Mouse (Mus musculus) forebrain, embryonic 13.5 days (tissue): ENCODE measurements around the gene Atrip. TPM values are rescaled to one million over a fixed set of nuclear protein-coding genes. Genes with fewer than 3 reads are reported as not detected.

Source experiments
- ATAC-seq: fragments of 200-750 bp; cut with Nextera tagmentation; 2 replicates; pipeline ENCODE4 v1.8.0; 2017
- H3K27ac ChIP-seq: fragments of 300-500 bp; sonication (generic); 2 replicates; pipeline ENCODE4 v1.5.1; 2015; ENCODE audit warnings: inconsistent platforms, mild to moderate bottlenecking, moderate library complexity
- H3K27me3 ChIP-seq: fragments of 300-500 bp; sonication (generic); 2 replicates; pipeline ENCODE4 v1.6.1; 2015; ENCODE audit warnings: mild to moderate bottlenecking, inconsistent platforms
- H3K36me3 ChIP-seq: fragments of 300-500 bp; sonication (generic); 2 replicates; pipeline ENCODE4 v1.6.1; 2015; ENCODE audit warnings: mild to moderate bottlenecking, inconsistent platforms; ENCODE audit not compliant: poor library complexity, severe bottlenecking
- H3K4me1 ChIP-seq: fragments of 300-500 bp; sonication (generic); 2 replicates; pipeline ENCODE4 v1.6.1; 2015; ENCODE audit warnings: inconsistent platforms
- H3K4me2 ChIP-seq: fragments of 300-500 bp; sonication (generic); 2 replicates; pipeline ENCODE4 v1.6.1; 2015; ENCODE audit warnings: inconsistent platforms, mild to moderate bottlenecking, moderate library complexity
- H3K4me3 ChIP-seq: fragments of 300-500 bp; sonication (generic); 2 replicates; pipeline ENCODE4 v1.5.1; 2015; ENCODE audit warnings: mild to moderate bottlenecking, inconsistent platforms
- H3K9ac ChIP-seq: fragments of 300-500 bp; sonication (generic); 2 replicates; pipeline ENCODE4 v1.6.1; 2015; ENCODE audit warnings: mild to moderate bottlenecking, inconsistent platforms
- H3K9me3 ChIP-seq: fragments of 300-500 bp; sonication (generic); replicated peaks from 2 replicates; pipeline ENCODE4 v1.6.1; 2016; ENCODE audit warnings: inconsistent platforms
- WGBS: fragments of 180-500 bp; shearing (Covaris S2); methylation state at CpG from one replicate; pipeline ENCODE4 v1.1.7; 2015; 5-methylcytosine and 5-hydroxymethylcytosine counted together
- polyA plus RNA-seq: library from polyadenylated mRNA; unstranded; fragments of >200 nt; fragmentation: Nextera tagmentation; extraction: Ambion mirVana; gene quantifications from 2 replicates; pipeline ENCODE4 v1.2.1, GENCODE M21; 2015

Gene Atrip
- polyA plus RNA-seq, 1 experiment from 2014 or later: 31.5 TPM

DNA sequence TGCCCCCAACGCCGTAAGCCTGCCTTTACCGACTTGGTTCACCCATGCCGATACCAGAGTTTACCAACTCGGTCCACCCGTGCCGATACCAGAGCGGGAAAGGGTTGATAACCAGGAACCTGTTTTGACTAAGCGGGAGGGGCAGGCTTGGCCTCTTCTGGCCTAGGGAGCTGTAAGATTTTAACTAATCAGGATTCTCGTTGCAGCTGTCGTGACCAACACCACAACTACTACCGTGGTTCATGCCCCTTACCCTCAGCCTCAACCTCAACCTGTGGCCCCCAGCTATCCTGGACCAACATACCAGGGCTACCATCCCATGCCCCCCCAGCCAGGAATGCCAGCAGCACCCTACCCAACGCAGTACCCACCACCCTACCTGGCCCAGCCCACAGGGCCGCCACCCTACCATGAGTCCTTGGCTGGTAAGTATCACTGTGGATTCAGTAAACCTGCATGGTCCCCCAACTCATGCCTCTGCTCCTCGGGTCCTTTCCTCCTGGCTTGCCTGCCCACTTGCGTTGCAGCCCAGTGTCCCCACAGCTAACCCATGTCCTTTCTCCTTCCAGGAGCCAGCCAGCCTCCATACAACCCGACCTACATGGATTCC, 17.7 kb downstream of the Atrip start:
- no peak overlapping the region for H3K9ac ChIP-seq
- no peak for ATAC-seq

GRCm38 (mm10) chr9:109055271-109056030, 18.5 kb downstream of the Atrip start:
- no peaks in the 10 kb centered on the region for H3K27me3 ChIP-seq
- H3K4me3 ChIP-seq: peak overlapping the region; percentile 32
- WGBS: 92% methylated on average over 12 of the region's 12 CpGs
- peaks cover 36% of the 10 kb centered on the region for H3K36me3 ChIP-seq
- H3K9ac ChIP-seq: peak overlapping the region; percentile 35
- H3K27ac ChIP-seq: peak overlapping the region; percentile 20; the same call in 1 of the 2 replicates
- H3K9me3 ChIP-seq: no peaks in the 10 kb centered on the region
- no peak for ATAC-seq
- peaks cover 25% of the 10 kb centered on the region for H3K4me1 ChIP-seq
- H3K4me2 ChIP-seq: peak overlapping the region; percentile 55

More for the DNA sequence above, 17.7 kb downstream of the Atrip start:
- Histone ChIP-seq H3K36me3 (peaks cover 43% of the 10 kb centered on the region), H3K9me3 (no peaks in the 10 kb centered on the region), H3K4me2 (no peak overlapping the region), H3K27me3 (no peaks in the 10 kb centered on the region), H3K4me1 (peaks cover 25% of the 10 kb centered on the region), H3K27ac (no peak overlapping the region), H3K4me3 (no peak overlapping the region)
- WGBS: 94% methylated on average over 17 of the region's 17 CpGs

- Histone ChIP-seq H3K4me3 (peak overlapping the region; percentile 32), H3K27ac (peak overlapping the region; percentile 20), H3K4me1 (peaks cover 25% of the 10 kb centered on the region), H3K9me3 (no peaks in the 10 kb centered on the region), H3K4me2 (peak overlapping the region; percentile 55), H3K36me3 (peaks cover 29% of the 10 kb centered on the region), H3K27me3 (no peaks in the 10 kb centered on the region), H3K9ac (peak overlapping the region; percentile 35)
- 6% methylated on average over 6 of the region's 7 CpGs for WGBS
- ATAC-seq: peak; percentile 75
These were observed 19.2 kb downstream of the Atrip start for GRCm38 (mm10) chr9:109054712-109055111.

DNA sequence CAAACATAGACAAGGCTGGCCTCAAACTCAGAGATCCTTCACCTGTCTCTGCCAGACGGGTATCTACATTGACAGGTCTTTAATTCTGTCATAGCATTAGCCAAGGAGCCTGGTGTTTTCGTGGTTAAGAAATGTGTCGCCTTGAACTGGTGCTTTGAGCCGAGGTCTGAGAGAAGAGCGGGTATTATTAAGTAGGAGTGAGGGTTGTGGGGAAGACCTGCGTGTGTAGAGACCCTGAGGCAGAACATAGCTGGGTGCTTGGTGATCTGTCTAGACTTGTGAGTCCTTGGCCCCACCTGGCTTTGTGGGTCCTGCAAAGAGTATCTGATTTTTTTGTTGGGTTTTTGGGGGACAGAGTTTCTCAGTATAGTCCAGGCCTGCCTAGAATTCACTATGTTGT, 20.1 kb downstream of the Atrip start:
- no peak for ATAC-seq
- WGBS: 82% methylated on average over 6 of the region's 6 CpGs
- Histone ChIP-seq H3K27ac (no peak overlapping the region), H3K9me3 (no peaks in the 10 kb centered on the region), H3K4me3 (no peak overlapping the region), H3K4me2 (no peak overlapping the region), H3K36me3 (peaks cover 27% of the 10 kb centered on the region), H3K4me1 (peaks cover 18% of the 10 kb centered on the region), H3K9ac (no peak overlapping the region), H3K27me3 (no peaks in the 10 kb centered on the region)

DNA sequence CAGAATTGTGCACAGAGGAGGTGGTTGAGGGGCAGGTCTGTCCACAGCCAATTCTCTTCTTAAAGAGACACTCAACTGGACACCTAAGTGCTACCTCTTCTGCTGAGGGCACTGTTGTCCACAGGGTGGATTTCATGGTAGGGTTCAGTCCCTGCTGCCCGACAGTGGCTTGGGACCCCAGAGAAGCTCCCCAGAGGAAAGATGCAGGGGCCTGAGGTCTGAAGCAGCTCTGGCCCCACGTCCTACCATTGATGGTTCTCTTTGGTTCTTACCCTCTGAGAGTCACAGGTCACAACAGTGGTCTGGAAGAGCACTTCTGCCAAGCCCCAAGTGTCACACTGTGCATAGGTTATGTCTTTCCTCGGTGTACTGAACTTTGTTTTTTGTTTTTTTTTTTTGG, 20.6 kb downstream of the Atrip start:
- Histone ChIP-seq H3K27me3 (no peaks in the 10 kb centered on the region), H3K9ac (no peak overlapping the region), H3K4me3 (no peak overlapping the region), H3K4me2 (no peak overlapping the region), H3K27ac (no peak overlapping the region), H3K4me1 (peaks cover 14% of the 10 kb centered on the region), H3K36me3 (peaks cover 23% of the 10 kb centered on the region), H3K9me3 (no peaks in the 10 kb centered on the region)
- ATAC-seq: no peak
- WGBS: 86% methylated on average over 3 of the region's 3 CpGs

DNA sequence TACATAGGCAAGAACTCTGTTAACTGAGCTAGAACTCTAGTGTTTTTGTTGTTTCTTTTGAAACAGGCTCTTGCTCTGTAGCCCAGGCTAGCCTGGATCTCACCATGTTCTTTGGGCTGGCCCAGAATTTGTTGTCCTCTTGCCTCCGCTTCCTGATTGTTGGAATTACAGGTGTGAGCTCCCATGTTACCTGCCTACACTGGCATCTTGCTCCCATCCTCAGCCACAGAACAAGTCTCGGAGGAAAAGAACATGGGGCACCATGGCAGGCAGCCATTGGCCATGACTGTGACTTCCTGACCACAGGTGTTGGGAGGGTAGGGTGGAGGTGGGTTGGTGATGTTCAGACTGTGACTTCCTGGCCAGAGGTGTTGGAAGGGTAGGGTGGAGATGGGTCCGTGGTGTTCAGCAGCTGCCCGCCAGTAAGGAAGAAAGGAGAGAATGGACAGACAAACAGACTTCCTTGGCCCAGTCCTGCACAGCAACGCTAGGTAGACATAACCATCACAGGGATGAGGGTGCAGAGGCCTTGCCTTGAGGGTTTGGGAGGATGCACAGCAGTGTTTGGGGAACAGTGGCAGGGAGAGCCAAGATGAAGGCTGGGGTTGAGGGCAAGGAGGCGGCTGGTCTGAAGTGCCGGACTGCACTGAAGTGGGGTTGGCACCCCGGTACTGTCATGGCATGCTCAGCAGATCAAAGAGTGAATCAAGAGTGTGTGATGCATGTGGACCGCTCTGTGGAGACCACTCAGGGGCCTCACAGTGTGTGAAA, 21.2 kb downstream of the Atrip start:
- WGBS: 90% methylated on average over 9 of the region's 9 CpGs

GRCm38 (mm10) chr9:109051651-109052489, 22.1 kb downstream of the Atrip start:
- no peaks in the 10 kb centered on the region for H3K9me3 ChIP-seq
- no peak overlapping the region for H3K4me2 ChIP-seq
- H3K4me3 ChIP-seq: no peak overlapping the region
- H3K27me3 ChIP-seq: no peaks in the 10 kb centered on the region
- no peak overlapping the region for H3K9ac ChIP-seq
- peaks cover 14% of the 10 kb centered on the region for H3K4me1 ChIP-seq
- no peak overlapping the region for H3K27ac ChIP-seq
- no peak for ATAC-seq
- peaks cover 8% of the 10 kb centered on the region for H3K36me3 ChIP-seq
- WGBS: 91% methylated on average over 10 of the region's 10 CpGs

More for the DNA sequence above, 21.2 kb downstream of the Atrip start:
- no peak overlapping the region for H3K27ac ChIP-seq
- no peak overlapping the region for H3K9ac ChIP-seq
- H3K36me3 ChIP-seq: peaks cover 16% of the 10 kb centered on the region
- no peak for ATAC-seq
- H3K4me3 ChIP-seq: no peak overlapping the region
- H3K4me1 ChIP-seq: peaks cover 14% of the 10 kb centered on the region
- H3K4me2 ChIP-seq: no peak overlapping the region
- H3K27me3 ChIP-seq: no peaks in the 10 kb centered on the region
- H3K9me3 ChIP-seq: no peaks in the 10 kb centered on the region

DNA sequence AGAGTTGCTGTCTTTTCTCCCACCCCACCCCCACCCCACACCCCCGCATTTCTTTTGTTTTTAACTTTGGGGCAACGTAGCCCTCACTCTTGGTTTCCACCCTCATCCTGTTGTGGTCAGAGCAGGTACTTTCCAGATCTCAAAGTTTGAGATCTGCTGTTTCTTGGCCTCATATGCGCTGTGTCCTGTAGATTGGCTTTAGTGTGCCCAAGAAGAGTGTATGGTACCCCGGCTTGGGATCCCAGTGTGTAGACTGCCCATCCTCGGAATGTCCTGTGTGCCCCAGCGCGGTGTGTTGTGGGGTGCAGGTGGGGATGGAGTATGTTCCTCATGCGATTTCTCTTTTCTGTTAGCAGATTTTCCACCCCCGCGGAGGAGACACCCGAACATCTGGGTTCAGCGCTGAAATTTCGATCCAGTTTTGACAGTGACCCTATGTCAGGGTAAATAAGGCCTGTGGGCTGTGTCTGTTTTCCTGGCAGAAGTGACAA, 22.9 kb downstream of the Atrip start:
- Histone ChIP-seq H3K9me3 (no peaks in the 10 kb centered on the region), H3K9ac (no peak overlapping the region), H3K27me3 (no peaks in the 10 kb centered on the region), H3K36me3 (no peaks in the 10 kb centered on the region), H3K4me1 (peaks cover 14% of the 10 kb centered on the region), H3K27ac (no peak overlapping the region), H3K4me3 (no peak overlapping the region), H3K4me2 (no peak overlapping the region)
- 90% methylated on average over 13 of the region's 13 CpGs for WGBS
- no peak for ATAC-seq

DNA sequence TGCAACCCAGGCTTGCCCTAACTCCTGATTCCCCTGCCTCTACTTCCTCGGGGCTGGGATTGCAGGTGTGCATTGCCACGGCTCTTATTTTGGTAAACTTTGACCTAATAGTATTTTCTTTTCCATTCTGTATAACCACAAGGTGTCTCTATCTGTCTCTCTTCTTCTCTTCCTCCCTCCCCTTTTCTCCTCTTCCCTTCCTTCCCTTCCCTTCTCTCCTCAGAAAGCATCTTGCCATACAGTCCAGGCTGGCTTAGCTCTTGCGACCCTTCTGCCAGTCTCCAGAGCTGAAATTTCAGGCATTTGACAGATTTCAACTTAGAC, 23.3 kb downstream of the Atrip start:
- Histone ChIP-seq H3K4me2 (no peak overlapping the region), H3K4me1 (peaks cover 13% of the 10 kb centered on the region), H3K9ac (no peak overlapping the region), H3K27me3 (no peaks in the 10 kb centered on the region), H3K27ac (no peak overlapping the region), H3K36me3 (no peaks in the 10 kb centered on the region), H3K4me3 (no peak overlapping the region), H3K9me3 (no peaks in the 10 kb centered on the region)
- ATAC-seq: no peak
- 92% methylated on average over 3 of the region's 3 CpGs for WGBS

GRCm38 (mm10) chr9:109049996-109050673, 23.8 kb downstream of the Atrip start:
- no peaks in the 10 kb centered on the region for H3K36me3 ChIP-seq
- H3K4me2 ChIP-seq: no peak overlapping the region
- H3K27ac ChIP-seq: no peak overlapping the region
- H3K4me3 ChIP-seq: no peak overlapping the region
- no peak for ATAC-seq
- no peaks in the 10 kb centered on the region for H3K9me3 ChIP-seq
- 85% methylated on average over 9 of the region's 9 CpGs for WGBS
- no peak overlapping the region for H3K9ac ChIP-seq
- no peaks in the 10 kb centered on the region for H3K27me3 ChIP-seq
- peaks cover 8% of the 10 kb centered on the region for H3K4me1 ChIP-seq

DNA sequence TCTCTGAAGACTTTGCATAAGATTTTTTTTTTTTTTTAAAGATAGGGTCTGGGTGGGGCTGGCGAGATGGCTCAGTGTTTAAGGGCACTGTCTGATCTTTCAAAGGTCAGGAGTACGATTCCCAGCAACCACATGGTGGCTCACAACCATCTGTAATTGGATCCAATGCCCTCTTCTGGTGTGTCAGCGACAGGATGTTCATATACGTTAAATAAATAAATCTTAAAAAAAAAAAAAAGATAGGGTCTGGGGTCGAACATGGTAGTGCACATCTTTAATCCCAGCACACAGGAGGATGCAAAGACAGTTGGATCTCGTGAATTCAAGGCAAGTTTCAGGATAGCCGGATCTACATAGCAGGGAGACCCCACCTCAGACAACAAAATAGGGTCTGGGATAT, 24.6 kb downstream of the Atrip start:
- whole genome bisulfite sequencing: 81% methylated on average over 7 of the region's 7 CpGs
- ATAC-seq: no peak
- H3K36me3 ChIP-seq: no peaks in the 10 kb centered on the region
- H3K27me3 ChIP-seq: no peaks in the 10 kb centered on the region
- H3K9ac ChIP-seq: no peak overlapping the region
- H3K4me2 ChIP-seq: no peak overlapping the region
- no peaks in the 10 kb centered on the region for H3K4me1 ChIP-seq
- no peak overlapping the region for H3K4me3 ChIP-seq
- no peaks in the 10 kb centered on the region for H3K9me3 ChIP-seq
- H3K27ac ChIP-seq: no peak overlapping the region
